ENCODE assay signal across 8 mouse cellular contexts in genomic region chr19:45017216-45017771, GRCm38 (mm10). TPM values are rescaled to one million over a fixed set of nuclear protein-coding genes. Genes with fewer than 3 reads are reported as not detected.
A peak's percentile ranks its signal among the peaks of the same experiment; 100 is the strongest.
DNase-seq lines count a peak whose midpoint lies in the region; ATAC-seq and TF ChIP-seq lines count a peak whose summit lies in the region.

No protein-coding gene starts in this region.

- TF ChIP-seq EP300 in ES-Bruce4 (IDR thresholded peaks at IDR 0.05; ENCODE audit: insufficient read depth, low read depth, low read length) = no peak

- no peaks in the 10 kb centered on the region for H3K27me3 ChIP-seq in ES-Bruce4 (ENCODE audit: control insufficient read depth, insufficient read depth, low read length, poor library complexity, severe bottlenecking)
- no peaks in the 10 kb centered on the region for H3K27me3 ChIP-seq in forebrain, embryonic 16.5 days (replicated peaks; ENCODE audit: control insufficient read depth, insufficient read depth, low read length)
- H3K27me3 ChIP-seq in hindbrain, embryonic 10.5 days (ENCODE audit: insufficient read depth, poor library complexity, severe bottlenecking) = no peaks in the 10 kb centered on the region; the same call in 1 of the 2 replicates

- WGBS in forebrain, embryonic 16.5 days = under 1% methylated on average over 15 of the region's 27 CpGs
- WGBS in hindbrain, embryonic 10.5 days = 0% methylated on average over 21 of the region's 27 CpGs

- H3K27ac ChIP-seq in ES-Bruce4 (ENCODE audit: insufficient read depth, low read length) = peak overlapping the region; percentile 82
- peak overlapping the region; percentile 97 for H3K27ac ChIP-seq in forebrain, embryonic 16.5 days (ENCODE audit: low read length)
- peak overlapping the region; percentile 99 for H3K27ac ChIP-seq in hindbrain, embryonic 10.5 days

- H3K4me1 ChIP-seq in ES-Bruce4 (ENCODE audit: control insufficient read depth, insufficient read depth, low read length) = peaks cover 7% of the 10 kb centered on the region
- H3K4me1 ChIP-seq in forebrain, embryonic 16.5 days (replicated peaks; ENCODE audit: control insufficient read depth, insufficient read depth, low read length) = peaks cover 52% of the 10 kb centered on the region
- peaks cover 80% of the 10 kb centered on the region for H3K4me1 ChIP-seq in hindbrain, embryonic 10.5 days (replicated peaks)

- H3K36me3 ChIP-seq in ES-Bruce4 (ENCODE audit: control insufficient read depth, insufficient read depth, low read length, poor library complexity, severe bottlenecking) = 0 out of 2 replicates have a peak, but pooled peaks cover 2% of the 10 kb centered on the region
- no peaks in the 10 kb centered on the region for H3K36me3 ChIP-seq in forebrain, embryonic 16.5 days (ENCODE audit: control insufficient read depth, insufficient read depth)
- H3K36me3 ChIP-seq in hindbrain, embryonic 10.5 days = peaks cover 27% of the 10 kb centered on the region

- peak; percentile 56 for ATAC-seq in forebrain, embryonic 16.5 days

- TF ChIP-seq POLR2A in ES-Bruce4 (IDR thresholded peaks at IDR 0.05; ENCODE audit: insufficient read depth, low read length) = no peak
- peak; percentile 21; the same call in 1 of the 2 replicates for TF ChIP-seq POLR2A in brain, embryonic 14.5 days (IDR thresholded peaks at IDR 0.05; ENCODE audit: borderline replicate concordance, extremely low read depth, insufficient read depth, insufficient read length, poor library complexity, severe bottlenecking)

- H3K4me3 ChIP-seq in ES-Bruce4 (ENCODE audit: low read depth, low read length) = peak overlapping the region; percentile 75
- H3K4me3 ChIP-seq in forebrain, embryonic 16.5 days (replicated peaks; ENCODE audit: low read length) = peak overlapping the region; percentile 74
- peak overlapping the region; percentile 73 for H3K4me3 ChIP-seq in hindbrain, embryonic 10.5 days

- peak overlapping the region; percentile 86 for H3K9ac ChIP-seq in ES-Bruce4 (ENCODE audit: low read depth, poor library complexity, severe bottlenecking)
- peak overlapping the region; percentile 83 for H3K9ac ChIP-seq in forebrain, embryonic 16.5 days (replicated peaks; ENCODE audit: low read depth, low read length)

- peak; percentile 19 for TF ChIP-seq CTCF in ES-Bruce4 (IDR thresholded peaks at IDR 0.05; ENCODE audit: low read depth, low read length)
- TF ChIP-seq CTCF in brain, embryonic 14.5 days (IDR thresholded peaks at IDR 0.05; ENCODE audit: borderline replicate concordance, extremely low read depth, insufficient read depth, insufficient read length) = peak; percentile 56

- H3K4me2 ChIP-seq in forebrain, embryonic 16.5 days (ENCODE audit: low read length) = peak overlapping the region; percentile 89

- DNase-seq in brain, embryonic 14.5 days (ENCODE audit: low read depth) = peak; percentile 93
- DNase-seq in hindbrain, embryonic 10.5 days (ENCODE audit: low spot score) = peak; percentile 93
- DNase-seq in layer of hippocampus, postnatal 25 days (ENCODE audit: extremely low spot score in 1 of 2, low spot score in 1 of 2) = peak; percentile 65 to 67
- DNase-seq in lung, postnatal 10 days = peak; percentile 93
- peak; percentile 62 for DNase-seq in retina, postnatal 7 days (ENCODE audit: low read depth, low spot score)
- DNase-seq in yolk sac, embryonic 10.5 days (ENCODE audit: low spot score) = peak; percentile 87

- H3K9me3 ChIP-seq in ES-Bruce4 (replicated peaks; ENCODE audit: control insufficient read depth, insufficient read depth, low read length, poor library complexity, severe bottlenecking) = no peaks in the 10 kb centered on the region
- H3K9me3 ChIP-seq in forebrain, embryonic 16.5 days (ENCODE audit: control insufficient read depth, low read length) = no peaks in the 10 kb centered on the region
- H3K9me3 ChIP-seq in hindbrain, embryonic 10.5 days = no peaks in the 10 kb centered on the region

RNA-seq across cellular contexts. Expression of gene Lzts2, which starts 3.1 kb away (rescaled TPM):
- 39.9 and 48.2 TPM in 2 replicates for polyA plus RNA-seq in ES-Bruce4 (2011; ENCODE audit: insufficient read depth, insufficient read length, low read depth, missing spikeins)
- polyA plus RNA-seq in brain, embryonic 14.5 days (2012; rRNA removed) = 39.9 and 40.6 TPM in 2 replicates
- 18.2 and 19.5 TPM in 2 replicates for polyA plus RNA-seq in forebrain, embryonic 16.5 days (2015; fragmentation: Nextera tagmentation; extraction: Ambion mirVana)
- polyA plus RNA-seq in hindbrain, embryonic 10.5 days (2016; fragmentation: Nextera tagmentation; extraction: Ambion mirVana) = 67.5 and 69.1 TPM in 2 replicates
- 10 to 100 TPM; 27.3 to 29.3 TPM for total RNA-seq in layer of hippocampus, postnatal 25 days (2021)

RNA-seq across cellular contexts. Expression of gene Mrpl43, which starts 11.1 kb away (rescaled TPM):
- 32.5 and 34.0 TPM in 2 replicates for polyA plus RNA-seq in ES-Bruce4 (2011; ENCODE audit: insufficient read depth, insufficient read length, low read depth, missing spikeins)
- 96.2 and 115 TPM in 2 replicates for polyA plus RNA-seq in brain, embryonic 14.5 days (2012; rRNA removed)
- polyA plus RNA-seq in forebrain, embryonic 16.5 days (2015; fragmentation: Nextera tagmentation; extraction: Ambion mirVana) = 76.9 and 81.8 TPM in 2 replicates
- polyA plus RNA-seq in hindbrain, embryonic 10.5 days (2016; fragmentation: Nextera tagmentation; extraction: Ambion mirVana) = 75.6 and 83.0 TPM in 2 replicates
- 10 to 100 TPM; 43.8 to 45.0 TPM for total RNA-seq in layer of hippocampus, postnatal 25 days (2021)

RNA-seq across cellular contexts. Expression of gene Twnk, which starts 11.8 kb away (rescaled TPM):
- polyA plus RNA-seq in ES-Bruce4 (2011; ENCODE audit: insufficient read depth, insufficient read length, low read depth, missing spikeins) = 23.2 and 24.5 TPM in 2 replicates
- polyA plus RNA-seq in brain, embryonic 14.5 days (2012; rRNA removed) = 15.6 and 16.5 TPM in 2 replicates
- 24.6 and 25.5 TPM in 2 replicates for polyA plus RNA-seq in forebrain, embryonic 16.5 days (2015; fragmentation: Nextera tagmentation; extraction: Ambion mirVana)
- 23.6 and 32.6 TPM in 2 replicates for polyA plus RNA-seq in hindbrain, embryonic 10.5 days (2016; fragmentation: Nextera tagmentation; extraction: Ambion mirVana)
- 10 to 100 TPM; 15.4 to 15.5 TPM for total RNA-seq in layer of hippocampus, postnatal 25 days (2021)

RNA-seq across cellular contexts. Expression of gene Pdzd7, which starts 28.2 kb away (rescaled TPM):
- polyA plus RNA-seq in ES-Bruce4 (2011; ENCODE audit: insufficient read depth, insufficient read length, low read depth, missing spikeins) = 0.97 and 1.3 TPM in 2 replicates
- 8.8 and 9.8 TPM in 2 replicates for polyA plus RNA-seq in brain, embryonic 14.5 days (2012; rRNA removed)
- polyA plus RNA-seq in forebrain, embryonic 16.5 days (2015; fragmentation: Nextera tagmentation; extraction: Ambion mirVana) = 1.9 and 2.7 TPM in 2 replicates
- 0.26 and 0.40 TPM in 2 replicates for polyA plus RNA-seq in hindbrain, embryonic 10.5 days (2016; fragmentation: Nextera tagmentation; extraction: Ambion mirVana)
- total RNA-seq in layer of hippocampus, postnatal 25 days (2021) = 1 to 10 TPM; 1.8 to 2.9 TPM

RNA-seq across cellular contexts. Expression of gene Sema4g, which starts 28.4 kb away (rescaled TPM):
- 15.7 and 24.6 TPM in 2 replicates for polyA plus RNA-seq in ES-Bruce4 (2011; ENCODE audit: insufficient read depth, insufficient read length, low read depth, missing spikeins)
- 172 and 215 TPM in 2 replicates for polyA plus RNA-seq in brain, embryonic 14.5 days (2012; rRNA removed)
- 12.3 and 15.8 TPM in 2 replicates for polyA plus RNA-seq in forebrain, embryonic 16.5 days (2015; fragmentation: Nextera tagmentation; extraction: Ambion mirVana)
- polyA plus RNA-seq in hindbrain, embryonic 10.5 days (2016; fragmentation: Nextera tagmentation; extraction: Ambion mirVana) = 3.6 and 5.9 TPM in 2 replicates
- 10 to 100 TPM; 24.8 to 29.1 TPM for total RNA-seq in layer of hippocampus, postnatal 25 days (2021)

Comparison
In these comparisons a context has a peak if more than half of its experiments do, and no peak if none do; other contexts are left out.
1. Peak in every context shown above with its lines: DNase-seq, ATAC-seq, H3K4me3 ChIP-seq and H3K27ac ChIP-seq.